Mouse (Mus musculus): ENCODE measurements around the gene Arhgdib.

Arhgdib gene

DNA sequence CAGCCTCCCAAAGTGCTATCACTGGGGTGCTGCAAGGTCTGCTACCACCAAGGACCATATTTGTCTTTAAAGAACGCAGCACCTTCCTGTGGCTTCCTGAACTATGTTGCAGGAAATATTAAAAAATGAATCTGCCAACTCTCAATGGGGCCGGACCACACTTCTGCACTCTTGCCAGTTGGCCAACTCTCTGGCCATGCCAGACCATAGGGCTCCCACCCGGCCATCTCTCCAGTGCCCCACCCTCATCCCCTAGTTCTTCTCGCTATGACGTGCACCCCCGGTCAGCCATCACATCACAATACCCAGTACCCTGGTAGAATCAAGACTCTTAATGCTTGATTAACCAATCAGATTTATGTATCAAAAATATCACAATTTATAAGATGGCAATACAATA, 57.7 kb downstream of the Arhgdib start:
- no peak for DNase-seq

DNA sequence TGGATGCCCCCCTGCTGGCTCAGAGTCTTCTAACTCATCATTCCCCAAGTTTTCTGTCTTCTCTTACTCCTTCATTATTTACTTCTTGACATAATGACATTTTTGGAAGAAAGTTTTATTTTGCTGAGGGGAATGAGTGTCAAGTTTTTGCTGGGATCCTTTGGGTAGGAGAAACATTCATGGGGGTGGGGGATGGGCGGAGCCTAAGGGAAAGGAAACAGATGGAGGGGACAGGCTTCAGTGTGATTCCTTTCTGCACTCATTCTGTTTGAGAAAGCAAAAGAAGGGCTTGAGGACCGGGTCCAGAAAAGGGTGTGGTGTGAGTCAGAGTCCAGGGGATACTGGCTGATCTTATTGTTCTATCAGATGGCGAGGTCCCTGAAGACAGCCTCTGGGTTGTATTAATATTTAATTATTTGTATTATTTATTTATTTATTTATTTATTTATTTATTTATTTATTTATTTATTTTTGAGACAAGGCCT, 58.2 kb downstream of the Arhgdib start:
- no peak for DNase-seq

DNA sequence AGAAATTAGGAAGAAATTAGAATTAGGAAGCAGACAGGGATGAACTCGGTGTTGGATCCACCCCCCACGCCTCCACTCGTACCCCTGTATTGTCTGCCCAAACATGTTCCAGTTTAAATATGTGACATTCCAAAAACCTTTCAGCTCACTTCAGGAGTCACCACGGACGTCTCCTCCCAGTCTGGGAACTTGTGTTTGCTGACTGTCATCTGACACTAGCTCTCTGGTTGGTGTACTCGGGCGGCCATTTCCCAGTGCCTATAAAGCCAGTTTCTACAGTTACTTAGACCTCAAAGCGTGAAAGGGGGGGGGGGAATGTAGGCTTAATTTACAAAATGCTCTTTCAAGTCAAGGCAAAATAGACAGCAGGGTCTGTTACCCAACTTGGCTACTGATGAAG, 60.0 kb downstream of the Arhgdib start:
- DNase-seq = peak; percentile 24

GRCm38 (mm10) chr6:136875670-136876069, 66.0 kb downstream of the Arhgdib start, which contains the start of gene Mgp:
TSS of gene Mgp (minus strand) at chr6:136875823.
- DNase-seq = peak; percentile 46

GRCm38 (mm10) chr6:136874599-136874998, 67.1 kb downstream of the Arhgdib start:
- no peak for DNase-seq

Data from embryo, embryonic 11 days (tissue).